Mouse (Mus musculus) hindbrain, embryonic 10.5 days (tissue): Measurements from ENCODE around the gene Zcchc14. TPM values are rescaled to one million over a fixed set of nuclear protein-coding genes. Genes with fewer than 3 reads are reported as not detected.

ENCODE experiments used
- polyA plus RNA-seq: library from polyadenylated mRNA; unstranded; fragments of >200 nt; fragmentation: Nextera tagmentation; extraction: Ambion mirVana; gene quantifications from 2 replicates; pipeline ENCODE4 v1.2.1, GENCODE M21; 2016

Zcchc14 gene
- polyA plus RNA-seq, 1 experiment from 2014 or later = 14.6 TPM

Other genes with a start within 250 kb of the Zcchc14 start
- gene 1700018B08Rik, start 108.6 kb downstream of the Zcchc14 start, polyA plus RNA-seq = 0.17 TPM in 1 of 2 replicates, not detected in the other
- gene Fbxo31, start 74.1 kb downstream of the Zcchc14 start, polyA plus RNA-seq = 16.7 and 18.8 TPM in 2 replicates
- gene Map1lc3b, start 62.5 kb downstream of the Zcchc14 start, polyA plus RNA-seq = 222 and 268 TPM in 2 replicates
- 10.1 and 22.4 TPM in 2 replicates for gene Jph3, start 76.7 kb upstream of the Zcchc14 start, polyA plus RNA-seq
- gene Klhdc4, start 176.7 kb upstream of the Zcchc14 start, polyA plus RNA-seq = 60.6 and 66.1 TPM in 2 replicates